Mouse (Mus musculus) kidney, adult 2 months (tissue): ENCODE data around the gene Cars2. TPM values are rescaled to one million over a fixed set of nuclear protein-coding genes. Genes with fewer than 3 reads are reported as not detected.

Experiments
- DNase-seq: peaks from one replicate; pipeline ENCODE4 v3.0.0; 2021
- H3K27ac ChIP-seq: fragments of 200-500 bp; 2 replicates; pipeline ENCODE4 v1.5.1; 2012; ENCODE audit warnings: low read depth, low read length, control low read depth, inconsistent platforms; ENCODE audit not compliant: insufficient read depth
- H3K27me3 ChIP-seq: fragments of 200-500 bp; replicated peaks from 2 replicates; pipeline ENCODE4 v1.6.1; 2012; ENCODE audit warnings: mild to moderate bottlenecking, moderate library complexity, low read length, inconsistent platforms; ENCODE audit not compliant: control insufficient read depth, insufficient read depth
- H3K36me3 ChIP-seq: fragments of 200-500 bp; 2 replicates; pipeline ENCODE4 v1.6.1; 2012; ENCODE audit warnings: mild to moderate bottlenecking, moderate library complexity, low read length, inconsistent platforms; ENCODE audit not compliant: control insufficient read depth, insufficient read depth
- H3K4me1 ChIP-seq: fragments of 200-500 bp; 2 replicates; pipeline ENCODE4 v1.6.1; 2011; ENCODE audit warnings: low read length; ENCODE audit not compliant: control insufficient read depth, insufficient read depth
- H3K4me3 ChIP-seq: fragments of 200-500 bp; 2 replicates; pipeline ENCODE4 v1.5.1; 2011; ENCODE audit warnings: mild to moderate bottlenecking, low read depth, low read length, control low read depth; ENCODE audit not compliant: insufficient read depth
- CTCF ChIP-seq: fragments of 200-500 bp; conservative IDR thresholded peaks from 2 replicates; pipeline ENCODE4 v1.5.1; 2011; ENCODE audit warnings: low read depth, mild to moderate bottlenecking, control low read depth, low read length, moderate library complexity, mixed read lengths; ENCODE audit not compliant: insufficient read depth, insufficient read length
- POLR2A ChIP-seq: fragments of 200-500 bp; IDR thresholded peaks from one replicate; pipeline ENCODE4 v1.6.1; 2011; ENCODE audit warnings: low read depth, low read length, control low read depth
- WGBS: fragments of 180-500 bp; shearing (Covaris S2); methylation state at CpG from one replicate; pipeline ENCODE4 v1.1.7; 2018; 5-methylcytosine and 5-hydroxymethylcytosine counted together
- polyA plus RNA-seq: library from polyadenylated mRNA; depleted of rRNA; stranded (reverse); fragments of >200 nt; gene quantifications from 2 replicates; pipeline ENCODE4 v1.2.3, GENCODE M21; 2012

Cars2 gene
- polyA plus RNA-seq, 1 experiment, result 50.7 TPM

- Histone ChIP-seq H3K4me1 (no peaks in the 10 kb centered on the region), H3K36me3 (no peaks in the 10 kb centered on the region), H3K27ac (no peak overlapping the region), H3K27me3 (no peaks in the 10 kb centered on the region), H3K4me3 (no peak overlapping the region)
- no peak for DNase-seq
- WGBS, result 77% methylated on average over 11 of the region's 11 CpGs
- TF ChIP-seq POLR2A, result no peak
- TF ChIP-seq CTCF, result no peak
These were observed 31.9 kb downstream of the Cars2 start for GRCm38 (mm10) chr8:11518676-11519075.

- no peaks in the 10 kb centered on the region for H3K36me3 ChIP-seq
- H3K4me3 ChIP-seq, result no peak overlapping the region
- no peaks in the 10 kb centered on the region for H3K4me1 ChIP-seq
- TF ChIP-seq CTCF (no peak), POLR2A (no peak)
- DNase-seq, result no peak
- 83% methylated on average over 6 of the region's 6 CpGs for WGBS
- H3K27me3 ChIP-seq, result no peaks in the 10 kb centered on the region
- no peak overlapping the region for H3K27ac ChIP-seq
These were observed 32.6 kb downstream of the Cars2 start for GRCm38 (mm10) chr8:11518056-11518396.

- no peak for DNase-seq
- TF ChIP-seq POLR2A (no peak), CTCF (no peak)
- H3K27me3 ChIP-seq, result no peaks in the 10 kb centered on the region
- WGBS, result 83% methylated on average over 16 of the region's 16 CpGs
- no peaks in the 10 kb centered on the region for H3K4me1 ChIP-seq
- no peaks in the 10 kb centered on the region for H3K36me3 ChIP-seq
- H3K4me3 ChIP-seq, result no peak overlapping the region
- no peak overlapping the region for H3K27ac ChIP-seq
These were observed 33.1 kb downstream of the Cars2 start for GRCm38 (mm10) chr8:11517366-11518055.

- H3K4me3 ChIP-seq, result no peak overlapping the region
- WGBS, result 97% methylated on average over 9 of the region's 9 CpGs
- DNase-seq, result no peak
- no peaks in the 10 kb centered on the region for H3K4me1 ChIP-seq
- peaks cover 1% of the 10 kb centered on the region; the same call in 1 of the 2 replicates for H3K36me3 ChIP-seq
- no peak overlapping the region for H3K27ac ChIP-seq
- no peaks in the 10 kb centered on the region for H3K27me3 ChIP-seq
- TF ChIP-seq CTCF, result no peak
- no peak for TF ChIP-seq POLR2A
These were observed 34.3 kb downstream of the Cars2 start for GRCm38 (mm10) chr8:11516292-11516691.

- no peak overlapping the region for H3K4me3 ChIP-seq
- no peaks in the 10 kb centered on the region for H3K27me3 ChIP-seq
- no peak overlapping the region for H3K27ac ChIP-seq
- WGBS, result 89% methylated on average over 5 of the region's 5 CpGs
- peaks cover 1% of the 10 kb centered on the region for H3K36me3 ChIP-seq
- TF ChIP-seq POLR2A (no peak), CTCF (no peak)
- no peak for DNase-seq
- no peaks in the 10 kb centered on the region for H3K4me1 ChIP-seq
These were observed 37.3 kb downstream of the Cars2 start for GRCm38 (mm10) chr8:11513247-11513646.

- DNase-seq, result no peak
- H3K27ac ChIP-seq, result no peak overlapping the region
- 86% methylated on average over 9 of the region's 9 CpGs for WGBS
- no peak overlapping the region for H3K4me3 ChIP-seq
- H3K36me3 ChIP-seq, result peaks cover 1% of the 10 kb centered on the region
- H3K4me1 ChIP-seq, result no peaks in the 10 kb centered on the region
- H3K27me3 ChIP-seq, result no peaks in the 10 kb centered on the region
- TF ChIP-seq CTCF, result no peak
- TF ChIP-seq POLR2A, result no peak
These were observed 37.9 kb downstream of the Cars2 start for GRCm38 (mm10) chr8:11512711-11513110.

GRCm38 (mm10) chr8:11510971-11511370 is 39.6 kb downstream of the Cars2 start:
- Histone ChIP-seq H3K27ac (no peak overlapping the region), H3K4me3 (no peak overlapping the region), H3K27me3 (no peaks in the 10 kb centered on the region), H3K36me3 (peaks cover 4% of the 10 kb centered on the region), H3K4me1 (no peaks in the 10 kb centered on the region)
- TF ChIP-seq CTCF (no peak), POLR2A (no peak)
- no peak for DNase-seq
- 93% methylated on average over 5 of the region's 5 CpGs for WGBS
